Mouse (Mus musculus): Measurements from ENCODE around the gene Vmn2r70.

Gene Vmn2r70

GRCm38 (mm10) chr7:85569092-85569491 is at the start of gene Vmn2r70:
TSS of gene Vmn2r70 (minus strand) at chr7:85569192.
- no peak for DNase-seq (ENCODE audit: low spot score in 2 of 2)

GRCm38 (mm10) chr7:85562787-85563186 is 6.2 kb downstream of the Vmn2r70 start, which contains the start of gene Vmn2r71:
TSS of gene Vmn2r71 (plus strand) at chr7:85563087.
- DNase-seq (ENCODE audit: low spot score in 2 of 2), result no peak

- DNase-seq (ENCODE audit: low spot score in 2 of 2), result no peak
Observed at GRCm38 (mm10) chr7:85543118-85543517, 25.9 kb downstream of the Vmn2r70 start.

DNA sequence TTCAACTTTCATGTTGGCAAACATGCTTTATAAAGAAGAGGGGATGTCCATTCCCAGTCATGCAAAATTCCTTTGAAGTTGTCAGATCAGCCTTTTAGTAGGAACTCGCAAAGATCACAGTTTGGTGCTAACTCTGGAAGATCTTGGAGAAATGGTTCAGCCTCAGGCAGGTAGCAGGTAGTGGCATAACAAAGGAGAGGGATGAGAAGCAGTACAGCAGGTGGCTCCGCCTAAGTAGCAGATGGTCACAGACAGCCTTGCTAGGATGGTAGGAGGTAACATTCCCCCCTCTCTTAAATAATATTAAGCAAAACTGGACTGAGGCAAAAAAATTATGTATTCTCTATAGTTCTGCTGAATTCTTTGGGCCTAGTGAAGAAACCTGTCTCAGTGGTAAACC is 26.9 kb downstream of the Vmn2r70 start:
- no peak for DNase-seq (ENCODE audit: low spot score in 2 of 2)

Measured in right cerebral cortex, adult 2 months (tissue).